Mouse (Mus musculus) CH12F3 (cell line): ENCODE data around the gene Atp5j2.

Experiments
- in situ Hi-C: fragments of 300-500 bp; cut with MboI; formaldehyde crosslinking; loops from 2 replicates; pipeline ENCODE4 v1.14.3; 2020; ENCODE audit warnings: low sequenced_read_pairs

Atp5j2 gene

GRCm38 (mm10) chr5:145201321-145201991, 9.6 kb upstream of the Atp5j2 start, which contains the start of gene Zkscan14:
Gene Zkscan14 (minus strand): TSS chr5:145201868.
- in situ Hi-C loops: no loop called here

DNA sequence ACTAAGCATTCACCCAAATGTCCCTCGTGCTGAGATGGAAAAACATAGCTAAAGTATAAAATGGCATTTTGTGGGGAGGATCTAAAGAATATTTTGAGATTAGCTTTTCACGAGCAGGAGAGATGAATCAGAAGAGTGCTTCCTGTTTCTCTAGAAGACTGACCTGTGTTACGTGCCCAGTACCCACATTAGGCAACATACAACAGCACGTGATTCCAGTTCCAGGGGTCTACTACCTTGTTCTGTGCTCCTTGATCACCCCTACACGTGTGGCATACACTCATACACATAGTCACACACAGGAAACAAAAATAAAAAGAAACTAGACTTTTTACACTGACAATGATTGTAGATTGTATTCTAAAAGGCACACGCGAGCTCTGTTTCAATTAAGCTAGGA, 8.5 kb upstream of the Atp5j2 start:
- in situ Hi-C loops: no loop called here

DNA sequence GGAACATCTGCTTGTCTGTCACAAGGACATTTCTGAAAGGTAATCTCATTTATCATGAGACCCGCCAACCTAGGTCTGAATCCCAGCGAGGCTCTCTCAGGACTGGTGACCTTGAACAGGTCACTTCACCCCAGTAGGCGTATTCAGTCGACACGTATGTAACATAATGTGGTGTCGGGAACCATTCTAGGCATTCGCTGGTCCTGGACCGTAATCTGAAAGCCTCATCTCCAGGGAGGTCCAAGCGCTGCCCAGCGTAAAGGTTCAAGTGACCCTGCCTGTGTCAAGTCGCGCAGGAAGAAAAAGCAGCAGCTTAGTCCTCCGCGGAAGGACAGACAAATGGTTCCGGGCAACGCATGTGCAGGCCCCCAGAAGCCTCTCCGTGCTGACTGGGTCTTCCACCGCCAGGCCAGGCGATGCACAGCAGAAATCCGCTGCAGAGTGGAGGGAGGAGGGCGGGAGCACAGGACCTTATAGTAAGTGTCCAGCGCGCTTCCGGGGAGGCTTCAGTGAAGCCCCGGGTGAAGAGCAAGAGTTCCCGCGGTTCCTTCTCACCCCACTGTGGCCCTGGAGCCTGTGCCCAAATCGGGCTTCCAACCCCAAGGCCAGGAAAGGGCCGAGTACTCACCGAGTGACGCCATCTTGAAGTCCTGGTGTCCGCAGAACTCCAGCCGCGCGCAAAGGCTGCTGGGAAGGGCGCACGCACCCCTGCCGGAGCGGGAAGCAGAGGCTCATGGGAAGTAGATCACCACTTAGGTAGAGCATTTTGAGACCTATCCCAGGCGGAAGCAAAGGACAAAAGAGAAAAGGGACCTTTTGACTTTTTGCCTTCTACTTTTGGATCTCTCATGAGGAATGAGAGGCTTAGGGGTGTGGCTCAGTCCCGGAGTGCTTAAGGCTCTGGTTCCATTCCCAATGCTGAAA, 725 bp downstream of the Atp5j2 start:
- in situ Hi-C loops: no loop called here

GRCm38 (mm10) chr5:145190373-145190772, 1.5 kb downstream of the Atp5j2 start:
- in situ Hi-C loops: no loop called here

GRCm38 (mm10) chr5:145189416-145189815, 2.4 kb downstream of the Atp5j2 start:
- in situ Hi-C loops: no loop called here

- in situ Hi-C loops: no loop called here
These were observed 6.6 kb downstream of the Atp5j2 start for GRCm38 (mm10) chr5:145185244-145185643.

- in situ Hi-C loops: no loop called here
These were observed 13.3 kb downstream of the Atp5j2 start for GRCm38 (mm10) chr5:145178461-145178980.

DNA sequence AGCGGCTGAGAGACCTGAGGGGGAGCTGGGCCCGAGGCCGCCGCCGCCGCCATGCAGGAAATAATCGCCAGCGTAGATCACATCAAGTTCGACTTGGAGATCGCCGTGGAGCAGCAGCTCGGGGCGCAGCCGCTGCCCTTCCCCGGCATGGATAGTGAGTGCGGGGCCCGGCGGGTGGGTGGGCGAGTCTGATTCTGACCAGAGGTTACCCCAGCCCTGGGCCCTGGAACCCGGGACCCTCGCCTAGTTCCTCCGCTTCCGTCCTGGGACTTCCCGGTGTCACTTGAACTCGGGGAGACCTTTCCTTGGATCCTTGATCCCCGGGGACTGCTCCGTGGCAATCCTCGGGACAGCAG, 24.6 kb downstream of the Atp5j2 start:
- in situ Hi-C loops: no loop called here

GRCm38 (mm10) chr5:145166536-145167305, 25.1 kb downstream of the Atp5j2 start, which contains the start of the genes Ptcd1 and Cpsf4:
Gene Ptcd1 (minus strand): TSS chr5:145167108.
Gene Cpsf4 (plus strand): TSS chr5:145167213.
- in situ Hi-C loops: no loop called here

GRCm38 (mm10) chr5:145165184-145165583, 26.7 kb downstream of the Atp5j2 start:
- in situ Hi-C loops: no loop called here

GRCm38 (mm10) chr5:145164710-145165109, 27.2 kb downstream of the Atp5j2 start:
- in situ Hi-C loops: no loop called here

DNA sequence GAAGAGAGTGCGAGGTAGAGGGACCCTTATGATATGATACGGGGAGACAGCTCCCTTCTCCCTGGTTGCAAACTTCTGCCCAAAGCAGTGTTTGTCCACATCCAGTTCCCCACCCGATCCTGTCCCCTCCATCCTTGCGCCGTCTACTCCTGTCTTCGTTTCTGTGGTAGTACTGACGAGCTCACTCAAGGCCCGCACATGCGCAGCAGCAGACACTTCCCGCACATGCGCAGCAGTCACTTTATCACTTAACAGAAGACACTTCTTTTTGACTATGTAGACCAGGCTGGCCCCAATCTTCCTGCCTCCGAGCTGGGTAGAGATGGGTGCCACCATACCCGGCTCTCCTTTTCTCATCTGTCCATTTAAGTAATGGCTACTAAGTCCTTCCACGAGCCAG, 30.5 kb downstream of the Atp5j2 start:
- in situ Hi-C loops: no loop called here

DNA sequence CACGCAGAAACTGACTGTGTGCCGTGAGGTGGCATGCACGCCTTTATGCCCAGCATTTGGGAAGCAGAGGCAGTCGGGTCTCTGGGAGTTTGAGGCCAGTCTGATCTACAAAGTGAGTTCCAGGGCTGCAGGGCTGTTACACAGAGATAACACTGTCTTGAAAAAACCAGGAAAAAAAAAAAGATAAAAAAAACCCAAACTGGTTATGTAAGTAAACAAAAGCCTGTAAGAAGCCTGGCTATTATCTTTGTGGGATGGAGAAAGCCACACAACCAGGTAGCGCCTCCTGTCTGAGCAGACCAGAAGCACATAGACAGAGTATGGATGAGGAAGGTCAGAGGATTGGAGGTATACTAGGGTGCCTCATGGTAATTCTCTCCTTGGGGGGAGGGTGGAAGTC, 39.2 kb downstream of the Atp5j2 start:
- in situ Hi-C loops: no loop called here

- in situ Hi-C loops: no loop called here
These were observed 42.6 kb downstream of the Atp5j2 start for GRCm38 (mm10) chr5:145149294-145149693.

DNA sequence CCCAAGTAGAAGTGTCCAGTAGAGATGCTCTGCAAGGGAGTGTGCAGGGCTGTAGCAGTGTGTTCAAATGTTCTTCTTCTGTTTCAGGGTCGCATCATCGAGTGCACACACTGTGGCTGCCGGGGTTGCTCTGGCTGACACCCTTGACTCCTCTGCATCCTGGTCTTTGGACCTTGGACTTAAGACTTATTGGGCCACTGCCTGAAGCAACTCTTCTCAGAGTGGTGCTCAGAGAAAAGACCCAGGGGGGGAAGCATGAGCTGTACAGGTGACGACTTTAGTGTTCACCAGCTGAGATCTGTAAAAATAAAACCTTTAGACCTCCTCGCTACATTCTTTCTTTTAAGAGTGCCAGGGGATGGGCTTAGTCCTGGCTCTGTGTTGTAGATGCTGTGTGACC, 44.1 kb downstream of the Atp5j2 start:
- in situ Hi-C loops: no loop called here

GRCm38 (mm10) chr5:145140611-145141010, 51.3 kb downstream of the Atp5j2 start:
- in situ Hi-C loops: no loop called here

DNA sequence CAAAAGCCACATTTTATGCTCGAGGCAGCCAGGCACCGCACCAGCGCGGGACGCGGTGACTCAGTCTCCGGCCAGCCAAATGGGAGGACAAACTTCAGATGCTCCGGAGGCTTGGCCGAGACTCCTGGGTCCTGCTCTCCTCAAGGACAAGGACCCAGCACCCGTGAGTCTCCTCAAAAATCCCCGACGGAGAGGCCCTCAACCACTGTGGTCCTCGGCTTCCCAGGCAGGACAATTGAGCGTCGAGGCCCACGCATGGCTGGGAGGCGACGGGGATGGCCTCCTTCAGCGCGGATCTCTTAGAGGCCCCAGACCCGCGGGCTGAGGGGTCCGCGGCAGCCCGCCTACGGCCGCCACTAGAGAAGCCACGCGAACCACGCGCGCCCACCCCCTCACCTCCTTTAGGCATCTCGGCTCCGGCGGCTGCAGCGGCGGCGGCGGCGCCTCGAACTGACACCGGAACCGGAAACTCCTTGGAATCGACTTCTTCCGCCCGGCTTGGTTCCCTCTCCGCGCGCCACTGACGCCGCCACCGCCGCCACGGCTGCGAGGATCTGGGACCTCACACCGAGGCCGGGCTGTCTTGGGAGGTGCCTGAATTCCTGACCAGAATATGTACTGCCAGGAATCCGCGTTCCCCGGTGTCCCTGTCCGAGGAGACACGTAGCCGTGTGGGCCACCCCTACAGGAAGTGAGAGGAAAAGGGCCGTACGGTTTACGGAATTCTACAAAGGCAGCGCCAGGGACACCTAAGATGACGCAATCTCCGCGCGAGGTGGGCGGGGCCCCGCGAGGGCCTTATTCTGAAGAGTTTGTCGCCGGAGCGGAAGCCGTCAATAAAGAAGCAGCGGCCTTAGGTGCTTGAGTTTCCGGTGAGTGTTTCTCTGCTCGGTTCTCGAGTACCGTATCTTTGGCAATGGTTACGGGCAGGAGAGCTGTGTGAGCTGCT, 52.0 kb downstream of the Atp5j2 start, which contains the start of the genes Pdap1 and Bud31:
TSS of gene Pdap1 (minus strand) at position 668 of the 949 bp plus-strand sequence.
TSS of gene Bud31 (plus strand) at position 792 of the 949 bp plus-strand sequence.
- in situ Hi-C loops: no loop called here

GRCm38 (mm10) chr5:145138836-145139235, 53.0 kb downstream of the Atp5j2 start:
- in situ Hi-C loops: no loop called here
